Mouse (Mus musculus) hindbrain, embryonic 13.5 days (tissue): Measurements from ENCODE around the gene Gm5269. TPM values are rescaled to one million over a fixed set of nuclear protein-coding genes. Genes with fewer than 3 reads are reported as not detected.

ENCODE experiments used
- ATAC-seq: fragments of 200-750 bp; cut with Nextera tagmentation; 2 replicates; pipeline ENCODE4 v1.8.0; 2017; ENCODE audit warnings: moderate TSS enrichment; ENCODE audit not compliant: low FRiP score
- H3K27ac ChIP-seq: fragments of 300-500 bp; sonication (generic); 2 replicates; pipeline ENCODE4 v1.5.1; 2015; ENCODE audit warnings: inconsistent platforms, mild to moderate bottlenecking, moderate library complexity
- H3K27me3 ChIP-seq: fragments of 300-500 bp; sonication (generic); 2 replicates; pipeline ENCODE4 v1.6.1; 2015; ENCODE audit warnings: mild to moderate bottlenecking, inconsistent platforms
- H3K36me3 ChIP-seq: fragments of 300-500 bp; sonication (generic); 2 replicates; pipeline ENCODE4 v1.6.1; 2015; ENCODE audit warnings: mild to moderate bottlenecking, inconsistent platforms
- H3K4me1 ChIP-seq: fragments of 300-500 bp; sonication (generic); replicated peaks from 2 replicates; pipeline ENCODE4 v1.6.1; 2015; ENCODE audit warnings: inconsistent platforms
- H3K4me2 ChIP-seq: fragments of 300-500 bp; sonication (generic); 2 replicates; pipeline ENCODE4 v1.6.1; 2015; ENCODE audit warnings: inconsistent platforms, mild to moderate bottlenecking, moderate library complexity
- H3K4me3 ChIP-seq: fragments of 300-500 bp; sonication (generic); 2 replicates; pipeline ENCODE4 v1.5.1; 2015; ENCODE audit warnings: mild to moderate bottlenecking, inconsistent platforms
- H3K9ac ChIP-seq: fragments of 300-500 bp; sonication (generic); 2 replicates; pipeline ENCODE4 v1.6.1; 2015; ENCODE audit warnings: mild to moderate bottlenecking, inconsistent platforms
- H3K9me3 ChIP-seq: fragments of 300-500 bp; sonication (generic); 2 replicates; pipeline ENCODE4 v1.6.1; 2016; ENCODE audit warnings: inconsistent platforms
- WGBS: fragments of 180-500 bp; shearing (Covaris S2); methylation state at CpG from one replicate; pipeline ENCODE4 v1.1.7; 2015; 5-methylcytosine and 5-hydroxymethylcytosine counted together
- polyA plus RNA-seq: library from polyadenylated mRNA; unstranded; fragments of >200 nt; fragmentation: Nextera tagmentation; extraction: Ambion mirVana; gene quantifications from 2 replicates; pipeline ENCODE4 v1.2.1, GENCODE M21; 2015

Gene Gm5269
- polyA plus RNA-seq, 1 experiment from 2014 or later = not detected

DNA sequence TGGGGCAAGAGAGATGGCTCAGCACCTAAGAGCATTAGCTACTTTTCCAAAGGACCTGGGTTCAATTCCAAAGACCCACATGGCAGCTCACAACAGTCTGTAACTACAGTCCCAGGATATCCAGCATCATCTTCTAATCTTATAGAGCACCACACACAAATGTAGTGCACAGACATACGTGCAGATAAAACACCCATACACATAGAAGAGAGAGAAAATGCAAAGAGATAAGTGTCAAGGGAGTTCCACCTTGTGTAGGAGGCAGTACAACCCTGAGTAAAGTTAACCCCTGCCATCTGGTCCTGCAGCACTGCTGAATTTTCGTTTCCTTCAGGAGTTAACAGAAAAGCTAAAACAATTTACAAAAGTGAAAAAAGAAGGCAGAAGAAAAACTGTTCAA, 14.4 kb downstream of the Gm5269 start:
- no peak overlapping the region for H3K4me3 ChIP-seq
- no peak for ATAC-seq
- H3K27ac ChIP-seq = no peak overlapping the region
- no peak overlapping the region for H3K9ac ChIP-seq
- no peaks in the 10 kb centered on the region for H3K9me3 ChIP-seq
- H3K36me3 ChIP-seq = no peaks in the 10 kb centered on the region
- H3K4me2 ChIP-seq = no peak overlapping the region
- no peaks in the 10 kb centered on the region for H3K27me3 ChIP-seq
- no peaks in the 10 kb centered on the region for H3K4me1 ChIP-seq
- WGBS = 86% methylated on average over 2 of the region's 2 CpGs

DNA sequence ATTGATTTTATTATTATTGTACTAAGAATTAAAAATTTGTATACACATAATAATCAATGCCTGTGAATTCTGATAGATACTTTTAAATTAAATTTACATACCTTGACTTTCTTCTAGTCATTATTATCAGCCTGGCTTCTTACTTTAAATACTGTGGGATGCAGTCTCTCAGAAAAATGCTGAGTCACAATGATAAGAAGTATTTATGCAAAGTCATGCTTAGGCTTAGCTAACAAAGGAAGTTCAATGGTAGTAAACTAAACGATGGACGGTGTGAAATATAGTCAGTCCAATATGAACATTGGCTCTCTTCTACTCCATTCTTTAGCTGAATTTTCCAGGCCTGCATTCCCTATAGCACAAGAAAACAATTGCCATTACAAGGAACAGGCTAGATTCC, 16.8 kb downstream of the Gm5269 start:
- ATAC-seq = no peak
- Histone ChIP-seq H3K36me3 (no peaks in the 10 kb centered on the region), H3K9me3 (no peaks in the 10 kb centered on the region), H3K9ac (no peak overlapping the region), H3K4me2 (no peak overlapping the region), H3K27ac (no peak overlapping the region), H3K27me3 (no peaks in the 10 kb centered on the region), H3K4me1 (no peaks in the 10 kb centered on the region), H3K4me3 (no peak overlapping the region)
- 91% methylated on average over 2 of the region's 2 CpGs for WGBS

DNA sequence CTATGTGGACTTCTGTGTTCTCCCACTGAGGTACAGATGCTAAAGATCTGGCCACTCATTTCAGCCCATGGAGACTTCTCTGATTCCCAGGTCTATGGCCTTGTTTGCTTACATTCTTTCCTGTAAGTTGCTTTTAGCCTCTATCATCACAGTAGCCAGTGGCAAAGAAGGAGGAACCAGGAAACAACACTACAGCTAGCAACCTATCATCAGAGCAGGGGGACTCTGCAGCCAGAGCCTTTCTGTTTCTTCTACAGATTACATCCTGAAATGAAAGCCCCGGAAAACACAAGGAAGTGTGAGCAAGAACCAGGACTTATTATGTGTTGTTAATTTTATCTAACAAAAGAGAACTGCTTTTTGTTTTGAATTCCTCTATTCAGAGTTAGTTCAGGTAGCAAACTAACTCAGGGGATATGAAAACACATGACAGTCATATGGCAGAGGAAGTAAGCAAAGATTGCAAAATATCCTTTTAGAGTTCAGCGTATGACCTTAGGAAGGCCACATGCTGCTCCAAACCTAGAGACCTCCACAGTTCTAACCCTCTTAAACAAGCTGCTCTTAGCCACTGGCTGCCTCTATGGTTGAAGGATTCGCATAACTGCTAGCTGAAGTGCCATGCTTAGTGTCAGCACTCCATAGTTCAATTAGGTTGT, 21.5 kb downstream of the Gm5269 start:
- Histone ChIP-seq H3K36me3 (no peaks in the 10 kb centered on the region), H3K4me3 (no peak overlapping the region), H3K27me3 (no peaks in the 10 kb centered on the region), H3K9me3 (no peaks in the 10 kb centered on the region), H3K9ac (no peak overlapping the region), H3K27ac (no peak overlapping the region), H3K4me2 (no peak overlapping the region), H3K4me1 (no peaks in the 10 kb centered on the region)
- ATAC-seq = no peak
- WGBS = 87% methylated on average over 3 of the region's 3 CpGs

DNA sequence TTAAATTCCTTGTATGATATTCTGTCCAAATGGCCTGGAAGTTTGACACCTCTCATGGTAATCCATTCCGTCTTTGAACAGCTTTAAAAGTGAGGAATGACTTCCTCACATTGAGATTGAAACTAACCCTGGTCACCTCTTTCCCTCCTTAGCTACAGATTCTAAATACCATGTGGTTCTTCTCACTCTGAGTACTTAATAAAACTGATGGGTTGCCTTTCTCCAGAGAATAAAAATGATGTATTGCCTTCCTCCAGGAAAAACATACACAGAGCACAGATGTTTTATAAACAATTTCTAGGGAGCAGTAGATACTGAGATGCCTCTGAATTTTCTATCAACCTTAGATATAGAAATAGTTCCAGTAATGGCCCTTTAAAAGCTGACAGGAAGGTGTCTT, 22.0 kb downstream of the Gm5269 start:
- Histone ChIP-seq H3K9ac (no peak overlapping the region), H3K4me1 (no peaks in the 10 kb centered on the region), H3K4me2 (no peak overlapping the region), H3K27ac (no peak overlapping the region), H3K4me3 (no peak overlapping the region), H3K27me3 (no peaks in the 10 kb centered on the region), H3K36me3 (no peaks in the 10 kb centered on the region), H3K9me3 (no peaks in the 10 kb centered on the region)
- 76% methylated on average over 1 of the region's 1 CpGs for WGBS
- no peak for ATAC-seq

DNA sequence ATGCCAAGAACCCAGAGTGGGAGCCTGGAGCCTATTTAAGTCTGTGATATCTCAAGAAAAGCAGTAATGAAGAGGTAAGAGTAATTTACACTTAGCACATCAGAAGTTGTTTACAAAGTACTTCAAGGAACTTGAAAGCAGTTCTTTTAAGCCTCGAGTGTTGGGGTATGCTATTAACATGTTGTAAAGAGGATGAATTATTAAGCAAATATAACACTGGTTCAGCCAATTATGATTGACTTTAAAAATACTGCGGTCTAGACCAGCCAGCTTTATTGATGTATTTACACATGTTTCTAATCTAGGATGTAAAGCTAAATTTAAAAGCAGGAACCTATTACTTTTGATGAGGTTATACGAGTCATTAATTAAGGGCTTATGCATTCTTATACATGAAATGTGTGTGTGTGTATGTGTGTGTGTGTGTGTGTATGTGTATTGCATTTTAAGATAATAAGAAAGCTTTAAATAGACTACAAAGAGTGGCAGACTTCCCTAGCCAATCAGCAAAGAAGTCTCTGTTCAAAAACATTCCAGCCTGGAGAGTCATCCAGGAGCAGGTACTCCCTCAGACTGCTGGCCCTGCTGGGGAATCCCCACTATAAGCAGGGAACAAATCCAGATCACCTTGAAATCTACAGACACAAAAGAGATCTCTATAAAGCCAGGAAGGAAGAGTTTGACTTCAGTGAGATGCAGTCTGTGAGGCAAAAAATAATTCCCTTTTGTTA, 23.6 kb downstream of the Gm5269 start:
- no peak for ATAC-seq
- no peak overlapping the region for H3K27ac ChIP-seq
- H3K4me3 ChIP-seq = no peak overlapping the region
- H3K9ac ChIP-seq = no peak overlapping the region
- WGBS = 82% methylated on average over 3 of the region's 3 CpGs
- no peaks in the 10 kb centered on the region for H3K36me3 ChIP-seq
- H3K9me3 ChIP-seq = no peaks in the 10 kb centered on the region
- no peaks in the 10 kb centered on the region for H3K27me3 ChIP-seq
- no peak overlapping the region for H3K4me2 ChIP-seq
- H3K4me1 ChIP-seq = no peaks in the 10 kb centered on the region

DNA sequence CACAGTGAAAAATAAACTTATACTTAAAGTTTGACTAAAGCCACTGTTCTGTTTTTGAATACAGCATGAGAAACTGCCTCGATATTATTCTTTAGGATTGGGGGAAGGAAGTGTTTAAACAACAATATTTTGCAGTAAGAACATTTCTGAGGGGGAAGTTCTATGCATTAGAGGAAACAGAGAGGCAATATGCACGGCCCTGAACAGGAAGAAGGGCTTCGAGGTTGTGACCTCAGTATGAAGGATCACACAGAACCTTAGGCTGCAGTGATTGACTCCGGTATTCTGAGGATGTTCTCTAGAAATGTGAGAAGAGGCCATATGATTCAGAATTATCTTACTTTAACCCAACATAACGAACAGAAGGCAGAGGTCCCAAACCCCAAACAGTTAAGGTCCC, 24.3 kb downstream of the Gm5269 start:
- no peaks in the 10 kb centered on the region for H3K27me3 ChIP-seq
- H3K4me3 ChIP-seq = no peak overlapping the region
- no peaks in the 10 kb centered on the region for H3K4me1 ChIP-seq
- 76% methylated on average over 5 of the region's 5 CpGs for WGBS
- H3K27ac ChIP-seq = no peak overlapping the region
- no peak overlapping the region for H3K9ac ChIP-seq
- H3K9me3 ChIP-seq = no peaks in the 10 kb centered on the region
- no peak overlapping the region for H3K4me2 ChIP-seq
- no peak for ATAC-seq
- H3K36me3 ChIP-seq = no peaks in the 10 kb centered on the region

DNA sequence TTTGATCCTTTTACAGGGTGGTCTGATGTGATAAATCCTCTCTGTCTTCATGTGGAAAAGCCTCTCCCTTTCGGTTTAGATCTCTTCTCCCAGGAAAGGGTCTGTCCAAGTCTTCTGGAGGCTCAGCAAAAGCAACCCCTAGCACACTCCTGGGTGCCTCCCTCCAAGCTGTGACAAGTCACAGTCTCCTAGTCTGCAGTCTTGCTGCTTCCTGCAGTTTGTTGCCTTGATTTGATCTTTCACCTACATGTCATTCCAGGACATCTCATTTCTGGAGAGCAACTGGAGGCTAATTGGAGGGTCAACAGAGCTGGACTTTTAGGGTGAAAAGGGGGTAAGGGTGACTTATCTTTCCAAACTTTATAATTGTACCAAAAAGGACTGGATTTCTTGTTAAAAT, 24.8 kb downstream of the Gm5269 start:
- Histone ChIP-seq H3K36me3 (no peaks in the 10 kb centered on the region), H3K4me2 (no peak overlapping the region), H3K4me1 (no peaks in the 10 kb centered on the region), H3K4me3 (no peak overlapping the region), H3K27ac (no peak overlapping the region), H3K27me3 (no peaks in the 10 kb centered on the region), H3K9me3 (no peaks in the 10 kb centered on the region), H3K9ac (no peak overlapping the region)
- no peak for ATAC-seq
- WGBS = 75% methylated on average over 1 of the region's 1 CpGs

DNA sequence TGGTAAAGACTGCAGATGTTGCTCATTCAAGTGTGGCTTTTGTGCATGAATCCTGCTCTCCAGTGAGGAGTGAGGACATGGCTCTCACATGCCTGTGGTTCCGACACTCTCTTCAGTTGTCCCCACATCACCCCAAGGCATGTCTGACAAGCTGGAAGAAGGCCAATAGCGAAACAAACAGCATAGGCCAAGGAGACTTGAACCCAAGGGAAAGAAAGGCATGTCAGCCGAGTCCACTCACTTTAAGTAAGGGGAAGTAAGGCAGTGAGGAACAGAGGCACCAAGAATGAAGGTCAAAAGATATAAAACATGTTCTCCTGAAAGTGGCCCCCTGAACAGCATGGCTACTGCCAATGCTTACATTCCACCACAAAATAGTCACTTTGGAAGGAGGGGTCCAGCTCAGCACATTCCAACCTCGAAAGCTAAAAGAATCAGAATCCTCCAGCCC, 25.5 kb downstream of the Gm5269 start:
- H3K36me3 ChIP-seq = no peaks in the 10 kb centered on the region
- no peaks in the 10 kb centered on the region for H3K4me1 ChIP-seq
- H3K9me3 ChIP-seq = no peaks in the 10 kb centered on the region
- H3K9ac ChIP-seq = no peak overlapping the region
- H3K27ac ChIP-seq = no peak overlapping the region
- WGBS = 68% methylated on average over 4 of the region's 4 CpGs
- no peaks in the 10 kb centered on the region for H3K27me3 ChIP-seq
- no peak for ATAC-seq
- no peak overlapping the region for H3K4me2 ChIP-seq
- H3K4me3 ChIP-seq = no peak overlapping the region

DNA sequence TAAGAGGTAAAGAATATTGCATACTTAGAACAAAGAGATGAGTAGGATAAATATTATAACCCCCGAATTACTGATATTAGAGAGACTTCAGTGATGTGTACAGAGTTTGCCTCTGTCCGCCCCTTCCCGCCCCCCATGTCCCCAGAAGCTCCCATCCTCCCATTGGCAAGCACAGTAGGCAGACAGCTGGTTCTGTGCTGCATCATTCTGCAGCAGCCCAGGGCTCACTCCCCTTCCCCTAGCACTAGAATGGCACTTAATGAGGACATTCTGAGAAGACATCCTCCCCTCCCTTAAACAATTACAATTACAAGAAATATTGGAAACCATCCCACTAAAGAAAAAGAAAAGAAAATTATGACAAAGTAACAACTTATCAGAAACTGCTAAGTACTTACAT, 26.4 kb downstream of the Gm5269 start:
- Histone ChIP-seq H3K9ac (no peak overlapping the region), H3K4me1 (no peaks in the 10 kb centered on the region), H3K4me3 (no peak overlapping the region), H3K27ac (no peak overlapping the region), H3K36me3 (no peaks in the 10 kb centered on the region), H3K4me2 (no peak overlapping the region), H3K9me3 (no peaks in the 10 kb centered on the region), H3K27me3 (no peaks in the 10 kb centered on the region)
- WGBS = 95% methylated on average over 3 of the region's 3 CpGs
- ATAC-seq = no peak

DNA sequence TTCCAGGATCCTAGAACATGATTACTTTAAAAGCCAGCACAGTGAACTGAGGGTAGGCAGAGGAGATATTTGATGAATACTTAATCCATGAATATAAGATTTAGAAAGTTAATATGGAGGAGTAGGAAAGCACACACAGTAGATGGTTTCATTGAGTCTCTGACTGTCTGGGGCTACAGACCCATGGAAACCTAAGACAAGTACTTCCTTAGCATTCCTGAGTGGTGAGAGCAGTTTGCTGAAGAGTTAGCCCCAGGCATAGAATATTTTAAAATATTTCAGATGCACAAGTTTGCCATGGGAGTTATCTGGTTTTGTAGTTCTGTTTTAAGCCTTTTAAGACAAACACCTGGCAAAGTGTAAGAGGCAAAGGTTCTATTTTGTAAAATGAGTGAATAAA, 28.9 kb downstream of the Gm5269 start:
- Histone ChIP-seq H3K9me3 (no peaks in the 10 kb centered on the region), H3K27me3 (no peaks in the 10 kb centered on the region), H3K4me3 (no peak overlapping the region), H3K4me1 (no peaks in the 10 kb centered on the region), H3K9ac (no peak overlapping the region), H3K36me3 (no peaks in the 10 kb centered on the region), H3K4me2 (no peak overlapping the region), H3K27ac (no peak overlapping the region)
- no peak for ATAC-seq

DNA sequence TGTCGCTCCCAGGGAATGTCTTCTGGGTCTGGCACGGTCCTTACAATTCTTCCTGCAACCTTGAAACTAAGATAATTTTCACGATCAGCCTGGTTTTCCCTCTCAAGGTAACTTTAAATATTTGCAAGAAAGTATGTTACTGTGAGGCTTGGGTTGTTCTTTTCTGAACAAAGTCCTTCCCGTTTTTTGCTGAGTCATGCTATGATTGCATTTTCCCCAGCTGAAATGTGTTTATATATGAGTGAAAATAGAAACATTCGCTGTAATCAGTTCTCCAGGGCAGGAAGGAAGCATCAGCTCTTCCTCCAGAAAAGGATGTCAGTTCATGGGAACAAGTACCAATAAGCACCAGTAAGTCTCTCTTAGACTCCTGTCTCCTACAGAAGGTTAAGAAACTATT, 29.7 kb downstream of the Gm5269 start:
- Histone ChIP-seq H3K36me3 (no peaks in the 10 kb centered on the region), H3K4me3 (no peak overlapping the region), H3K27me3 (no peaks in the 10 kb centered on the region), H3K4me2 (no peak overlapping the region), H3K27ac (no peak overlapping the region), H3K9me3 (no peaks in the 10 kb centered on the region), H3K4me1 (no peaks in the 10 kb centered on the region), H3K9ac (no peak overlapping the region)
- ATAC-seq = no peak
- WGBS = 73% methylated on average over 5 of the region's 5 CpGs

DNA sequence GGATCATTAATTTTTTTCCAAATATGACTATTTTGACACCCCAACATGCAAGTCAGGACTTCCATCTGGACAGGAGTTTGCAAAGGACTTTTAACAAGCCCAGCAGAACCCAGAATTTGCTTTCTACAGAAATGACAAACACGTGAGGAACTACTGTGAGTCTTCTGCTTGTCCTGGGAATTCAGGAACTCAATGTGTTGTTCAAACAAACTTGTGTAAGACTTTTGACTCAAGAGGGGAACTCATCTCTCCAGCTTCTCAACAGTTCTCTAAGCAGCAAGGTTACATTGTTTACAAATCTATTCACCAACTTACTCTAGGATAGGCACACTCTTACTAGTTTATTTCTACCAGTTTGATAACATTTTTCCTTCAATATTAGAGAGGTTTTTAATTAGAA, 32.0 kb downstream of the Gm5269 start:
- Histone ChIP-seq H3K4me1 (no peaks in the 10 kb centered on the region), H3K9me3 (no peaks in the 10 kb centered on the region), H3K27me3 (no peaks in the 10 kb centered on the region), H3K27ac (no peak overlapping the region), H3K4me2 (no peak overlapping the region), H3K36me3 (no peaks in the 10 kb centered on the region), H3K9ac (no peak overlapping the region), H3K4me3 (no peak overlapping the region)
- ATAC-seq = no peak
- 75% methylated on average over 1 of the region's 1 CpGs for WGBS

DNA sequence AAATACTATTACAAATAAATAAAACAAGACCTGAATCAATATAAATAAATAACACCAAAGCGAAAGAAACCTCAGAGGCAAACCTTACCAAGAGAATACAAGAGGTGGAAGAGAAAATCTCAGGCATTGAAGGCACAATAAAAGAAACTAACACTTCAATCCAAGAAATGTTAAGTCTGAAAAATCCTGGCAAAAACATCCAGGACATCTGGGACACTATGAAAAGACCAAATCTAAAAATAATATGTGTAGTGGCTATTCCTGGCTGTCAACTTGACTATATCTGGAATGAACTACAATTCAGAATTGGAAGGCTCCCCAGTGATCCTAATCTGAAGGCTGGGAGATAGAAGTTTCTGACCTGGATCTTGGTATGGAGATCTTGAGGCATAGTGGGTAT, 44.6 kb downstream of the Gm5269 start:
- Histone ChIP-seq H3K27me3 (no peaks in the 10 kb centered on the region), H3K36me3 (no peaks in the 10 kb centered on the region), H3K9me3 (no peaks in the 10 kb centered on the region), H3K27ac (no peak overlapping the region), H3K4me2 (no peak overlapping the region), H3K9ac (no peak overlapping the region), H3K4me1 (no peaks in the 10 kb centered on the region), H3K4me3 (no peak overlapping the region)
- WGBS = 85% methylated on average over 1 of the region's 1 CpGs
- ATAC-seq = no peak
